Mouse (Mus musculus) myocyte (in vitro differentiated cells): ENCODE data around the gene Acbd6. TPM values are rescaled to one million over a fixed set of nuclear protein-coding genes. Genes with fewer than 3 reads are reported as not detected.

Experiments
- H3K27me3 ChIP-seq: one replicate; pipeline ENCODE4 v1.6.1; 2011; ENCODE audit not compliant: control insufficient read depth, insufficient read depth, insufficient read length
- H3K36me3 ChIP-seq: one replicate; pipeline ENCODE4 v1.6.1; 2011; ENCODE audit not compliant: control insufficient read depth, insufficient read depth
- H3K4me2 ChIP-seq: one replicate; pipeline ENCODE4 v1.6.1; 2011; ENCODE audit warnings: low read depth, control low read depth
- H3K4me3 ChIP-seq: one replicate; pipeline ENCODE4 v1.5.1; 2011; ENCODE audit warnings: mild to moderate bottlenecking, control low read depth, moderate library complexity
- H3K79me2 ChIP-seq: one replicate; pipeline ENCODE4 v1.6.1; 2011; ENCODE audit not compliant: control insufficient read depth, insufficient read depth
- H3ac ChIP-seq: one replicate; pipeline ENCODE4 v1.6.1; 2011; ENCODE audit not compliant: control insufficient read depth, insufficient read length
- CEBPB ChIP-seq: IDR thresholded peaks from 2 replicates; pipeline ENCODE4 v1.6.1; 2011; ENCODE audit warnings: mild to moderate bottlenecking, moderate library complexity; ENCODE audit not compliant: poor library complexity, insufficient read depth, severe bottlenecking
- E2F4 ChIP-seq: IDR thresholded peaks from one replicate; pipeline ENCODE4 v1.6.1; 2011; ENCODE audit warnings: mild to moderate bottlenecking, control low read depth, moderate library complexity; ENCODE audit not compliant: insufficient read depth
- MAX ChIP-seq: IDR thresholded peaks from one replicate; pipeline ENCODE4 v1.6.1; 2011; ENCODE audit warnings: low read depth, mild to moderate bottlenecking, control low read depth
- MYOD1 ChIP-seq, 3 experiments: IDR thresholded peaks; one replicate each; pipeline ENCODE4 v1.6.1; 2011; ENCODE audit warnings: control low read depth in 2 of 3, low read depth in 2 of 3, mild to moderate bottlenecking in 2 of 3, moderate library complexity in 1 of 3; ENCODE audit not compliant: insufficient read length in 2 of 3, control insufficient read depth in 1 of 3
- MYOG ChIP-seq, 3 experiments: IDR thresholded peaks; one replicate each; pipeline ENCODE4 v1.6.1; 2011; ENCODE audit warnings: control low read depth in 2 of 3, low read depth in 2 of 3, mild to moderate bottlenecking in 2 of 3; ENCODE audit not compliant: insufficient read length in 2 of 3, control insufficient read depth in 1 of 3, insufficient read depth in 1 of 3
- POLR2A ChIP-seq: IDR thresholded peaks from one replicate; pipeline ENCODE4 v1.6.1; 2011; ENCODE audit warnings: low read depth, mild to moderate bottlenecking, control low read depth, moderate library complexity; ENCODE audit not compliant: insufficient read length
- POLR2AphosphoS2 ChIP-seq: IDR thresholded peaks from one replicate; pipeline ENCODE4 v1.6.1; 2011; ENCODE audit warnings: low read depth, control low read depth; ENCODE audit not compliant: insufficient read length
- REST ChIP-seq: IDR thresholded peaks from one replicate; pipeline ENCODE4 v1.6.1; 2011; ENCODE audit warnings: mild to moderate bottlenecking, control low read depth, moderate library complexity; ENCODE audit not compliant: insufficient read depth, insufficient read length
- SRF ChIP-seq: IDR thresholded peaks from one replicate; pipeline ENCODE4 v1.6.1; 2011; ENCODE audit warnings: low read depth; ENCODE audit not compliant: control insufficient read depth, insufficient read length
- TCF12 ChIP-seq: IDR thresholded peaks from one replicate; pipeline ENCODE4 v1.6.1; 2011; ENCODE audit warnings: mild to moderate bottlenecking, control low read depth; ENCODE audit not compliant: poor library complexity, insufficient read depth, severe bottlenecking
- TCF3 ChIP-seq: IDR thresholded peaks from one replicate; pipeline ENCODE4 v1.6.1; 2011; ENCODE audit warnings: low read depth, control low read depth; ENCODE audit not compliant: insufficient read length
- USF1 ChIP-seq: IDR thresholded peaks from one replicate; pipeline ENCODE4 v1.6.1; 2011; ENCODE audit warnings: low read depth, mild to moderate bottlenecking, control low read depth, moderate library complexity
- polyA plus RNA-seq: library from polyadenylated mRNA; unstranded; fragments of >200 nt; fragmentation: generic; extraction: Trizol; gene quantifications from one replicate; pipeline ENCODE4 v1.2.1, GENCODE M21; 2012; ENCODE audit warnings: missing spikeins

Acbd6 gene
- polyA plus RNA-seq, 1 experiment: 124 TPM

- H3K27me3 ChIP-seq: no peaks in the 10 kb centered on the region
- peaks cover 4% of the 10 kb centered on the region for H3K36me3 ChIP-seq
- H3K79me2 ChIP-seq: no peaks in the 10 kb centered on the region
- H3ac ChIP-seq: no peak overlapping the region
- no peak overlapping the region for H3K4me3 ChIP-seq
- no peak for TF ChIP-seq MYOD1 (IDR thresholded peaks at IDR 0.05; ENCODE audit: control insufficient read depth in 1 of 3, insufficient read length in 2 of 3, low read depth in 2 of 3)
- TF ChIP-seq E2F4: no peak
- TF ChIP-seq TCF3: no peak
- TF ChIP-seq TCF12: no peak
- no peak for TF ChIP-seq POLR2AphosphoS2
- TF ChIP-seq MYOG (IDR thresholded peaks at IDR 0.05; ENCODE audit: control insufficient read depth in 1 of 3, insufficient read depth in 1 of 3, insufficient read length in 2 of 3, low read depth in 2 of 3): no peak
- TF ChIP-seq POLR2A: no peak
- TF ChIP-seq USF1: no peak
- TF ChIP-seq MAX: no peak
- no peak for TF ChIP-seq SRF
- no peak for TF ChIP-seq CEBPB
- TF ChIP-seq REST: no peak
- no peak overlapping the region for H3K4me2 ChIP-seq
These were observed 69.8 kb downstream of the Acbd6 start for GRCm38 (mm10) chr1:155627746-155628145.

DNA sequence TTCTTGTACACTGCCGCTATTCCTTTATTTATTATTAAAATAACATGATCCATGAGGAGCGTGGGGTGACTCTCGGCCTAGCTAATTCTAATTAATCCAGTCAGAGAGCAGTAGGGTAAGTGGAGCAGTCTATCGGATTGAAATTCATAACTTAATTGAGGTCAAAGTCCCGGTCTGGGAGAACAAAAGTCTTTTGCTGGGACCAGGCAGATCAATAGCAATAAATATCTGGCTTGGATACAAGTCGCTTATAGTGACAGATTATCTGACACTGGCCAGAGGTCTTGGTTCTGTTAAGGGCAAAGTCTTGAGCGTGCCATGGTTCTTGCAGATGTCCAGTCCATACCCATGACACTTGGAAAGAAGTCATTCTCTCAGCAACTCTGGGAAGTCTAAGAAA, 78.7 kb downstream of the Acbd6 start:
- no peak overlapping the region for H3K4me3 ChIP-seq
- no peaks in the 10 kb centered on the region for H3K36me3 ChIP-seq
- no peak overlapping the region for H3K4me2 ChIP-seq
- TF ChIP-seq MAX: no peak
- no peak for TF ChIP-seq MYOD1 (IDR thresholded peaks at IDR 0.05; ENCODE audit: control insufficient read depth in 1 of 3, insufficient read length in 2 of 3, low read depth in 2 of 3)
- no peak for TF ChIP-seq TCF12
- TF ChIP-seq POLR2A: no peak
- no peak for TF ChIP-seq REST
- TF ChIP-seq E2F4: no peak
- no peak for TF ChIP-seq SRF
- TF ChIP-seq USF1: no peak
- no peak for TF ChIP-seq CEBPB
- TF ChIP-seq TCF3: no peak
- no peak for TF ChIP-seq MYOG (IDR thresholded peaks at IDR 0.05; ENCODE audit: control insufficient read depth in 1 of 3, insufficient read depth in 1 of 3, insufficient read length in 2 of 3, low read depth in 2 of 3)
- TF ChIP-seq POLR2AphosphoS2: no peak
- H3ac ChIP-seq: no peak overlapping the region
- no peaks in the 10 kb centered on the region for H3K79me2 ChIP-seq
- no peaks in the 10 kb centered on the region for H3K27me3 ChIP-seq

DNA sequence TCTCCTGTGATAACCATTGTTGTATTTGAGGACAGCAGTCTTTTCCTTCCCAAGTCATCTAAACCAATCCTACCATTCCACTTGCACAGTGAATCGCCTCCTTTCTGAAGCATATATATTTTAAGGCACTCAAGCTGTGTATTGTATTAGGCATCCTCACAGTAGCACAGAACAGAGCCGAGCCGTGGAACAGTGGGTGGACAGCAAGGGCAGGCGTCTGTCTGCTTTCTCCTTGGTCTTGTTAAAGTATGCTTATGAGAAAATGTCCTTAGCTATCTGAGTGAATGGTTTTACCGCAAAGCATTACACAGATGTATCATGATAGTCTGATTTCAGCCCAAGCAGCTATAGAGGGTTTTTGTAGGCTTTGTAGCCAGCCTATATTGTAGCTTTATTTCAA, 87.9 kb downstream of the Acbd6 start:
- Histone ChIP-seq H3K4me2 (no peak overlapping the region), H3K27me3 (no peaks in the 10 kb centered on the region), H3K4me3 (no peak overlapping the region), H3K36me3 (no peaks in the 10 kb centered on the region), H3ac (no peak overlapping the region), H3K79me2 (no peaks in the 10 kb centered on the region)
- TF ChIP-seq CEBPB (no peak), REST (no peak), SRF (no peak), POLR2A (no peak), MYOD1 (IDR thresholded peaks at IDR 0.05; ENCODE audit: control insufficient read depth in 1 of 3, insufficient read length in 2 of 3, low read depth in 2 of 3) (no peak), USF1 (no peak), E2F4 (no peak)

- peak in 1 of 3 experiments; percentile 50 for TF ChIP-seq MYOG (IDR thresholded peaks at IDR 0.05; ENCODE audit: control insufficient read depth in 1 of 3, insufficient read depth in 1 of 3, insufficient read length in 2 of 3, low read depth in 2 of 3)
- no peak for TF ChIP-seq TCF3
- no peak for TF ChIP-seq E2F4
- H3ac ChIP-seq: no peak overlapping the region
- peak overlapping the region; percentile 4 for H3K4me2 ChIP-seq
- no peaks in the 10 kb centered on the region for H3K27me3 ChIP-seq
- H3K79me2 ChIP-seq: no peaks in the 10 kb centered on the region
- H3K36me3 ChIP-seq: no peaks in the 10 kb centered on the region
- no peak overlapping the region for H3K4me3 ChIP-seq
These were observed 88.7 kb downstream of the Acbd6 start for GRCm38 (mm10) chr1:155646345-155647307.
